Mouse (Mus musculus) kidney, embryonic 16.5 days (tissue): ENCODE results near the gene Ankrd13a. TPM values are rescaled to one million over a fixed set of nuclear protein-coding genes. Genes with fewer than 3 reads are reported as not detected.

ENCODE experiments used
- ATAC-seq: fragments of 200-750 bp; cut with Nextera tagmentation; 2 replicates; pipeline ENCODE4 v1.8.0; 2017; ENCODE audit warnings: moderate TSS enrichment; ENCODE audit not compliant: low FRiP score, low TSS enrichment
- H3K27ac ChIP-seq: fragments of 300-500 bp; sonication (generic); 2 replicates; pipeline ENCODE4 v1.5.1; 2014; ENCODE audit warnings: low read length
- H3K27me3 ChIP-seq: fragments of 300-500 bp; sonication (generic); 2 replicates; pipeline ENCODE4 v1.6.1; 2014; ENCODE audit warnings: low read length, control low read depth, mixed read lengths; ENCODE audit not compliant: insufficient read depth
- H3K36me3 ChIP-seq: fragments of 300-500 bp; sonication (generic); 2 replicates; pipeline ENCODE4 v1.6.1; 2014; ENCODE audit warnings: low read length, control low read depth, mixed read lengths; ENCODE audit not compliant: insufficient read depth
- H3K4me1 ChIP-seq: fragments of 300-500 bp; sonication (generic); 2 replicates; pipeline ENCODE4 v1.6.1; 2014; ENCODE audit warnings: low read length, control low read depth, mixed read lengths; ENCODE audit not compliant: insufficient read depth
- H3K4me2 ChIP-seq: fragments of 300-500 bp; sonication (generic); replicated peaks from 2 replicates; pipeline ENCODE4 v1.6.1; 2014; ENCODE audit warnings: low read depth, low read length
- H3K4me3 ChIP-seq: fragments of 300-500 bp; sonication (generic); 2 replicates; pipeline ENCODE4 v1.5.1; 2014; ENCODE audit warnings: mild to moderate bottlenecking, low read length
- H3K9ac ChIP-seq: fragments of 300-500 bp; sonication (generic); replicated peaks from 2 replicates; pipeline ENCODE4 v1.6.1; 2014; ENCODE audit warnings: low read length
- H3K9me3 ChIP-seq: fragments of 300-500 bp; sonication (generic); 2 replicates; pipeline ENCODE4 v1.6.1; 2016; ENCODE audit warnings: low read length, control low read depth
- whole genome bisulfite sequencing: fragments of 180-500 bp; shearing (Covaris S2); extraction: QIAGEN DNeasy Blood & Tissue Kit; methylation state at CpG from one replicate; pipeline ENCODE4 v1.1.7; 2014; 5-methylcytosine and 5-hydroxymethylcytosine counted together
- polyA plus RNA-seq: library from polyadenylated mRNA; unstranded; fragments of >200 nt; fragmentation: Nextera tagmentation; extraction: Ambion mirVana; gene quantifications from 2 replicates; pipeline ENCODE4 v1.2.1, GENCODE M21; 2015

Ankrd13a gene
- polyA plus RNA-seq, 1 experiment from 2014 or later: 33.9 TPM

- under 1% methylated on average over 50 of the region's 50 CpGs for WGBS
These were observed 39.2 kb downstream of the Ankrd13a start for GRCm38 (mm10) chr5:114813525-114814181.

GRCm38 (mm10) chr5:114816599-114816998 lies 42.1 kb downstream of the Ankrd13a start:
- H3K9ac ChIP-seq: no peak overlapping the region
- H3K4me3 ChIP-seq: no peak overlapping the region
- ATAC-seq: no peak
- no peak overlapping the region for H3K27ac ChIP-seq
- 66% methylated on average over 6 of the region's 6 CpGs for WGBS
- H3K4me2 ChIP-seq: no peak overlapping the region
- no peaks in the 10 kb centered on the region for H3K27me3 ChIP-seq
- peaks cover 3% of the 10 kb centered on the region for H3K9me3 ChIP-seq
- peaks cover 7% of the 10 kb centered on the region; the same call in 1 of the 2 replicates for H3K4me1 ChIP-seq
- H3K36me3 ChIP-seq: peaks cover 3% of the 10 kb centered on the region

More at GRCm38 (mm10) chr5:114813525-114814181, 39.2 kb downstream of the Ankrd13a start:
- Histone ChIP-seq H3K4me1 (peaks cover 7% of the 10 kb centered on the region; the same call in 1 of the 2 replicates), H3K27ac (peak overlapping the region; percentile 82), H3K4me2 (peak overlapping the region; percentile 63), H3K9me3 (no peaks in the 10 kb centered on the region), H3K9ac (peak overlapping the region; percentile 85), H3K36me3 (peaks cover 6% of the 10 kb centered on the region; the same call in 1 of the 2 replicates), H3K27me3 (no peaks in the 10 kb centered on the region), H3K4me3 (peak overlapping the region; percentile 97)
- peak; percentile 95 for ATAC-seq

GRCm38 (mm10) chr5:114818124-114818523 lies 43.6 kb downstream of the Ankrd13a start:
- Histone ChIP-seq H3K4me1 (no peaks in the 10 kb centered on the region), H3K27ac (no peak overlapping the region), H3K4me3 (no peak overlapping the region), H3K4me2 (no peak overlapping the region), H3K9ac (no peak overlapping the region), H3K27me3 (no peaks in the 10 kb centered on the region), H3K9me3 (peaks cover 10% of the 10 kb centered on the region), H3K36me3 (peaks cover 12% of the 10 kb centered on the region)
- whole genome bisulfite sequencing: 58% methylated on average over 11 of the region's 11 CpGs
- ATAC-seq: peak; percentile 43; the same call in 1 of the 2 replicates

GRCm38 (mm10) chr5:114822796-114823688 lies 48.6 kb downstream of the Ankrd13a start, which contains the start of gene 1500011B03Rik:
Gene 1500011B03Rik, minus strand, starts transcription at chr5:114823468.
- Histone ChIP-seq H3K4me1 (0 out of 2 replicates have a peak, but pooled peaks cover 5% of the 10 kb centered on the region), H3K4me3 (peak within 1 kb of the TSS; percentile 78), H3K9me3 (peaks cover 10% of the 10 kb centered on the region), H3K27me3 (no peaks in the 10 kb centered on the region), H3K9ac (peak within 1 kb of the TSS; percentile 85), H3K27ac (peak within 1 kb of the TSS; percentile 84), H3K4me2 (peak within 1 kb of the TSS; percentile 70), H3K36me3 (peaks cover 12% of the 10 kb centered on the region)
- WGBS: 9% methylated on average over 51 of the region's 53 CpGs
- peak; percentile 88 for ATAC-seq

GRCm38 (mm10) chr5:114824197-114824596 lies 49.7 kb downstream of the Ankrd13a start:
- Histone ChIP-seq H3K4me2 (peak overlapping the region; percentile 28), H3K9ac (no peak overlapping the region), H3K4me3 (peak overlapping the region; percentile 4; the same call in 1 of the 2 replicates), H3K9me3 (peaks cover 10% of the 10 kb centered on the region), H3K36me3 (peaks cover 12% of the 10 kb centered on the region), H3K27me3 (no peaks in the 10 kb centered on the region), H3K4me1 (0 out of 2 replicates have a peak, but pooled peaks cover 5% of the 10 kb centered on the region), H3K27ac (no peak overlapping the region)
- WGBS: 19% methylated on average over 9 of the region's 9 CpGs
- ATAC-seq: no peak

GRCm38 (mm10) chr5:114825978-114826691 lies 51.7 kb downstream of the Ankrd13a start:
- Histone ChIP-seq H3K9me3 (peaks cover 10% of the 10 kb centered on the region), H3K9ac (peak overlapping the region; percentile 65), H3K4me1 (0 out of 2 replicates have a peak, but pooled peaks cover 5% of the 10 kb centered on the region), H3K27me3 (no peaks in the 10 kb centered on the region), H3K4me2 (peak overlapping the region; percentile 73), H3K27ac (0 out of 2 replicates have a peak overlapping the region, but pooled peaks have one; percentile 38), H3K36me3 (peaks cover 12% of the 10 kb centered on the region), H3K4me3 (peak overlapping the region; percentile 51)
- WGBS: 8% methylated on average over 27 of the region's 27 CpGs
- peak; percentile 84 for ATAC-seq

GRCm38 (mm10) chr5:114827427-114827826 lies 53.0 kb downstream of the Ankrd13a start:
- H3K4me2 ChIP-seq: no peak overlapping the region
- H3K27ac ChIP-seq: no peak overlapping the region
- no peak overlapping the region for H3K4me3 ChIP-seq
- H3K36me3 ChIP-seq: 0 out of 2 replicates have a peak, but pooled peaks cover under 1% of the 10 kb centered on the region
- H3K4me1 ChIP-seq: 0 out of 2 replicates have a peak, but pooled peaks cover 5% of the 10 kb centered on the region
- WGBS: 78% methylated on average over 12 of the region's 12 CpGs
- no peak overlapping the region for H3K9ac ChIP-seq
- no peak for ATAC-seq
- no peaks in the 10 kb centered on the region for H3K27me3 ChIP-seq
- peaks cover under 1% of the 10 kb centered on the region; the same call in 1 of the 2 replicates for H3K9me3 ChIP-seq

GRCm38 (mm10) chr5:114829740-114830139 lies 55.3 kb downstream of the Ankrd13a start:
- 76% methylated on average over 3 of the region's 3 CpGs for WGBS
- Histone ChIP-seq H3K36me3 (no peaks in the 10 kb centered on the region), H3K27me3 (no peaks in the 10 kb centered on the region), H3K27ac (no peak overlapping the region), H3K9ac (no peak overlapping the region), H3K4me2 (no peak overlapping the region), H3K9me3 (no peaks in the 10 kb centered on the region), H3K4me1 (0 out of 2 replicates have a peak, but pooled peaks cover 5% of the 10 kb centered on the region), H3K4me3 (no peak overlapping the region)
- ATAC-seq: no peak

- Histone ChIP-seq H3K9ac (no peak overlapping the region), H3K4me2 (no peak overlapping the region), H3K27me3 (no peaks in the 10 kb centered on the region), H3K9me3 (no peaks in the 10 kb centered on the region), H3K4me1 (no peaks in the 10 kb centered on the region), H3K36me3 (no peaks in the 10 kb centered on the region), H3K27ac (no peak overlapping the region), H3K4me3 (no peak overlapping the region)
- no peak for ATAC-seq
- WGBS: 62% methylated on average over 12 of the region's 12 CpGs
These were observed 62.4 kb downstream of the Ankrd13a start for GRCm38 (mm10) chr5:114836886-114837285.
